Mouse (Mus musculus): Measurements from ENCODE around the gene Myh6.

- no peak for TF ChIP-seq CTCF (IDR thresholded peaks at IDR 0.05; ENCODE audit: insufficient read depth, low read depth, low read length)
- TF ChIP-seq POLR2A (IDR thresholded peaks at IDR 0.05; ENCODE audit: insufficient read depth, low read depth, low read length) = no peak
Measured at GRCm38 (mm10) chr14:54943971-54944370, 22.8 kb downstream of the Myh6 start.
